Mouse (Mus musculus) midbrain, embryonic 15.5 days (tissue): ENCODE results near the gene Gsap. TPM values are rescaled to one million over a fixed set of nuclear protein-coding genes. Genes with fewer than 3 reads are reported as not detected.

Experiments used
- ATAC-seq: fragments of 200-750 bp; cut with Nextera tagmentation; replicated peaks from 2 replicates; pipeline ENCODE4 v1.8.0; 2017; ENCODE audit warnings: moderate TSS enrichment
- H3K27ac ChIP-seq: fragments of 300-500 bp; sonication (generic); 2 replicates; pipeline ENCODE4 v1.5.1; 2015; ENCODE audit warnings: mild to moderate bottlenecking, inconsistent platforms
- H3K27me3 ChIP-seq: fragments of 300-500 bp; sonication (generic); replicated peaks from 2 replicates; pipeline ENCODE4 v1.6.1; 2015; ENCODE audit warnings: inconsistent platforms
- H3K36me3 ChIP-seq: fragments of 300-500 bp; sonication (generic); replicated peaks from 2 replicates; pipeline ENCODE4 v1.6.1; 2015; ENCODE audit warnings: inconsistent platforms
- H3K4me1 ChIP-seq: fragments of 300-500 bp; sonication (generic); 2 replicates; pipeline ENCODE4 v1.6.1; 2015; ENCODE audit warnings: inconsistent platforms
- H3K4me2 ChIP-seq: fragments of 300-500 bp; sonication (generic); 2 replicates; pipeline ENCODE4 v1.6.1; 2015; ENCODE audit warnings: inconsistent platforms, mild to moderate bottlenecking, moderate library complexity
- H3K4me3 ChIP-seq: fragments of 300-500 bp; sonication (generic); 2 replicates; pipeline ENCODE4 v1.5.1; 2015; ENCODE audit warnings: mild to moderate bottlenecking, inconsistent platforms
- H3K9ac ChIP-seq: fragments of 300-500 bp; sonication (generic); 2 replicates; pipeline ENCODE4 v1.6.1; 2015; ENCODE audit warnings: mild to moderate bottlenecking, inconsistent platforms
- H3K9me3 ChIP-seq: fragments of 300-500 bp; sonication (generic); 2 replicates; pipeline ENCODE4 v1.6.1; 2016; ENCODE audit warnings: inconsistent platforms
- WGBS: fragments of 180-500 bp; shearing (Covaris S2); methylation state at CpG from one replicate; pipeline ENCODE4 v1.1.7; 2015; ENCODE audit warnings: mixed read lengths; 5-methylcytosine and 5-hydroxymethylcytosine counted together
- polyA plus RNA-seq: library from polyadenylated mRNA; unstranded; fragments of >200 nt; fragmentation: Nextera tagmentation; extraction: Ambion mirVana; gene quantifications from 2 replicates; pipeline ENCODE4 v1.2.1, GENCODE M21; 2015

Gsap gene
- polyA plus RNA-seq, 1 experiment from 2014 or later = 8.5 TPM

- no peaks in the 10 kb centered on the region; the same call in 1 of the 2 replicates for H3K9me3 ChIP-seq
- no peak overlapping the region for H3K4me3 ChIP-seq
- no peak overlapping the region for H3K4me2 ChIP-seq
- H3K36me3 ChIP-seq = no peaks in the 10 kb centered on the region
- ATAC-seq = no peak
- H3K4me1 ChIP-seq = peaks cover 15% of the 10 kb centered on the region
- H3K9ac ChIP-seq = no peak overlapping the region
- H3K27me3 ChIP-seq = no peaks in the 10 kb centered on the region
- 60% methylated on average over 3 of the region's 3 CpGs for WGBS
- no peak overlapping the region for H3K27ac ChIP-seq
Observed at GRCm38 (mm10) chr5:21188435-21188834, 2.4 kb downstream of the Gsap start.

GRCm38 (mm10) chr5:21189036-21189435 lies 3.0 kb downstream of the Gsap start:
- Histone ChIP-seq H3K9ac (no peak overlapping the region), H3K4me1 (peaks cover 15% of the 10 kb centered on the region), H3K9me3 (peaks cover 3% of the 10 kb centered on the region; the same call in 1 of the 2 replicates), H3K27ac (no peak overlapping the region), H3K36me3 (no peaks in the 10 kb centered on the region), H3K27me3 (no peaks in the 10 kb centered on the region), H3K4me3 (no peak overlapping the region), H3K4me2 (no peak overlapping the region)
- WGBS = 85% methylated on average over 1 of the region's 1 CpGs
- no peak for ATAC-seq

GRCm38 (mm10) chr5:21189460-21189859 lies 3.4 kb downstream of the Gsap start:
- Histone ChIP-seq H3K36me3 (no peaks in the 10 kb centered on the region), H3K9me3 (peaks cover 4% of the 10 kb centered on the region; the same call in 1 of the 2 replicates), H3K4me2 (no peak overlapping the region), H3K27me3 (no peaks in the 10 kb centered on the region), H3K4me1 (peaks cover 15% of the 10 kb centered on the region), H3K4me3 (no peak overlapping the region), H3K9ac (no peak overlapping the region), H3K27ac (no peak overlapping the region)
- WGBS = 79% methylated on average over 3 of the region's 3 CpGs
- ATAC-seq = no peak

GRCm38 (mm10) chr5:21203504-21203903 lies 17.4 kb downstream of the Gsap start:
- H3K9me3 ChIP-seq = no peaks in the 10 kb centered on the region
- H3K4me2 ChIP-seq = no peak overlapping the region
- H3K27ac ChIP-seq = no peak overlapping the region
- no peak overlapping the region for H3K9ac ChIP-seq
- no peaks in the 10 kb centered on the region for H3K27me3 ChIP-seq
- ATAC-seq = no peak
- H3K36me3 ChIP-seq = no peaks in the 10 kb centered on the region
- 84% methylated on average over 1 of the region's 1 CpGs for WGBS
- H3K4me1 ChIP-seq = no peaks in the 10 kb centered on the region
- no peak overlapping the region for H3K4me3 ChIP-seq

GRCm38 (mm10) chr5:21204157-21204556 lies 18.1 kb downstream of the Gsap start:
- no peak overlapping the region for H3K27ac ChIP-seq
- H3K36me3 ChIP-seq = no peaks in the 10 kb centered on the region
- WGBS = 95% methylated on average over 3 of the region's 3 CpGs
- H3K9me3 ChIP-seq = no peaks in the 10 kb centered on the region
- H3K4me1 ChIP-seq = no peaks in the 10 kb centered on the region
- no peak for ATAC-seq
- no peak overlapping the region for H3K4me3 ChIP-seq
- no peak overlapping the region for H3K9ac ChIP-seq
- H3K27me3 ChIP-seq = no peaks in the 10 kb centered on the region
- H3K4me2 ChIP-seq = no peak overlapping the region

GRCm38 (mm10) chr5:21206014-21206413 lies 20.0 kb downstream of the Gsap start:
- H3K4me1 ChIP-seq = no peaks in the 10 kb centered on the region
- no peak overlapping the region for H3K9ac ChIP-seq
- H3K4me2 ChIP-seq = no peak overlapping the region
- no peaks in the 10 kb centered on the region for H3K9me3 ChIP-seq
- H3K27ac ChIP-seq = no peak overlapping the region
- no peaks in the 10 kb centered on the region for H3K27me3 ChIP-seq
- no peak for ATAC-seq
- no peak overlapping the region for H3K4me3 ChIP-seq
- WGBS = 91% methylated on average over 4 of the region's 4 CpGs
- H3K36me3 ChIP-seq = no peaks in the 10 kb centered on the region

- H3K4me2 ChIP-seq = no peak overlapping the region
- WGBS = 80% methylated on average over 1 of the region's 1 CpGs
- H3K36me3 ChIP-seq = no peaks in the 10 kb centered on the region
- H3K9me3 ChIP-seq = no peaks in the 10 kb centered on the region
- H3K27ac ChIP-seq = no peak overlapping the region
- no peak overlapping the region for H3K4me3 ChIP-seq
- no peak for ATAC-seq
- H3K27me3 ChIP-seq = no peaks in the 10 kb centered on the region
- no peak overlapping the region for H3K9ac ChIP-seq
- no peaks in the 10 kb centered on the region for H3K4me1 ChIP-seq
Observed at GRCm38 (mm10) chr5:21211406-21211805, 25.4 kb downstream of the Gsap start.

- Histone ChIP-seq H3K9ac (no peak overlapping the region), H3K27me3 (no peaks in the 10 kb centered on the region), H3K9me3 (no peaks in the 10 kb centered on the region), H3K4me1 (no peaks in the 10 kb centered on the region), H3K27ac (no peak overlapping the region), H3K36me3 (no peaks in the 10 kb centered on the region), H3K4me3 (no peak overlapping the region), H3K4me2 (no peak overlapping the region)
- WGBS = 84% methylated on average over 3 of the region's 3 CpGs
- ATAC-seq = no peak
Observed at GRCm38 (mm10) chr5:21212933-21213332, 26.9 kb downstream of the Gsap start.

- no peak overlapping the region for H3K27ac ChIP-seq
- no peak overlapping the region for H3K4me3 ChIP-seq
- H3K4me1 ChIP-seq = no peaks in the 10 kb centered on the region
- no peak overlapping the region for H3K4me2 ChIP-seq
- H3K9ac ChIP-seq = no peak overlapping the region
- H3K27me3 ChIP-seq = no peaks in the 10 kb centered on the region
- H3K9me3 ChIP-seq = no peaks in the 10 kb centered on the region
- WGBS = 93% methylated on average over 5 of the region's 5 CpGs
- no peak for ATAC-seq
- H3K36me3 ChIP-seq = no peaks in the 10 kb centered on the region
Observed at GRCm38 (mm10) chr5:21213801-21214200, 27.7 kb downstream of the Gsap start.

- Histone ChIP-seq H3K9me3 (no peaks in the 10 kb centered on the region), H3K27ac (no peak overlapping the region), H3K36me3 (no peaks in the 10 kb centered on the region), H3K4me3 (no peak overlapping the region), H3K9ac (no peak overlapping the region), H3K27me3 (no peaks in the 10 kb centered on the region), H3K4me1 (no peaks in the 10 kb centered on the region), H3K4me2 (no peak overlapping the region)
- ATAC-seq = no peak
- WGBS = 86% methylated on average over 14 of the region's 14 CpGs
Observed at GRCm38 (mm10) chr5:21217453-21218294, 31.6 kb downstream of the Gsap start.

- ATAC-seq = no peak
- no peaks in the 10 kb centered on the region for H3K36me3 ChIP-seq
- H3K27ac ChIP-seq = no peak overlapping the region
- no peaks in the 10 kb centered on the region for H3K9me3 ChIP-seq
- H3K9ac ChIP-seq = no peak overlapping the region
- no peaks in the 10 kb centered on the region for H3K27me3 ChIP-seq
- H3K4me3 ChIP-seq = no peak overlapping the region
- 89% methylated on average over 6 of the region's 6 CpGs for WGBS
- H3K4me2 ChIP-seq = no peak overlapping the region
- no peaks in the 10 kb centered on the region for H3K4me1 ChIP-seq
Observed at GRCm38 (mm10) chr5:21232876-21233275, 46.8 kb downstream of the Gsap start.

GRCm38 (mm10) chr5:21244575-21244974 lies 58.5 kb downstream of the Gsap start:
- 86% methylated on average over 1 of the region's 1 CpGs for WGBS
- no peak overlapping the region for H3K4me3 ChIP-seq
- no peaks in the 10 kb centered on the region for H3K36me3 ChIP-seq
- ATAC-seq = no peak
- no peak overlapping the region for H3K9ac ChIP-seq
- no peaks in the 10 kb centered on the region for H3K4me1 ChIP-seq
- H3K9me3 ChIP-seq = no peaks in the 10 kb centered on the region
- no peaks in the 10 kb centered on the region for H3K27me3 ChIP-seq
- no peak overlapping the region for H3K27ac ChIP-seq
- H3K4me2 ChIP-seq = no peak overlapping the region

- no peak overlapping the region for H3K9ac ChIP-seq
- ATAC-seq = no peak
- 94% methylated on average over 1 of the region's 1 CpGs for WGBS
Observed at GRCm38 (mm10) chr5:21245241-21245640, 59.2 kb downstream of the Gsap start.

More at GRCm38 (mm10) chr5:21245241-21245640, 59.2 kb downstream of the Gsap start:
- no peaks in the 10 kb centered on the region for H3K9me3 ChIP-seq
- H3K27me3 ChIP-seq = no peaks in the 10 kb centered on the region
- no peaks in the 10 kb centered on the region for H3K36me3 ChIP-seq
- H3K27ac ChIP-seq = no peak overlapping the region
- no peak overlapping the region for H3K4me3 ChIP-seq
- no peaks in the 10 kb centered on the region for H3K4me1 ChIP-seq
- H3K4me2 ChIP-seq = no peak overlapping the region
